Mouse (Mus musculus): ENCODE measurements around the gene Gabrb3. TPM values are rescaled to one million over a fixed set of nuclear protein-coding genes. Genes with fewer than 3 reads are reported as not detected.
"Not testable (repeated sequence)": the region's sequence is repeated elsewhere in the genome, so short reads cannot be mapped to it uniquely, and the experiment has no call there.

The Gabrb3 gene
- polyA plus RNA-seq, 1 experiment, result 0.27 TPM

GRCm38 (mm10) chr7:57701046-57701445 is 281.6 kb downstream of the Gabrb3 start:
- TF ChIP-seq CTCF (IDR thresholded peaks at IDR 0.05; ENCODE audit: control insufficient read depth, insufficient read depth, low read length), result no peak
- TF ChIP-seq POLR2A (IDR thresholded peaks at IDR 0.05; ENCODE audit: borderline replicate concordance, control insufficient read depth, low read depth, low read length), result no peak
- Histone ChIP-seq H3K27ac (ENCODE audit: control insufficient read depth, insufficient read depth, low read depth, low read length, poor library complexity) (no peak overlapping the region), H3K4me1 (ENCODE audit: control insufficient read depth, insufficient read depth, low read length) (no peaks in the 10 kb centered on the region), H3K4me3 (replicated peaks; ENCODE audit: control insufficient read depth, low read depth, low read length) (no peak overlapping the region)

GRCm38 (mm10) chr7:57703580-57703979 is 284.1 kb downstream of the Gabrb3 start:
- WGBS, result 75% methylated on average over 1 of the region's 1 CpGs
- no peak overlapping the region for H3K4me3 ChIP-seq (replicated peaks; ENCODE audit: control insufficient read depth, low read depth, low read length)

GRCm38 (mm10) chr7:57706092-57706491 is 286.6 kb downstream of the Gabrb3 start:
- no peak overlapping the region for H3K4me3 ChIP-seq (replicated peaks; ENCODE audit: control insufficient read depth, low read depth, low read length)
- no peaks in the 10 kb centered on the region for H3K4me1 ChIP-seq (ENCODE audit: control insufficient read depth, insufficient read depth, low read length)
- 94% methylated on average over 6 of the region's 6 CpGs for WGBS
- TF ChIP-seq CTCF (IDR thresholded peaks at IDR 0.05; ENCODE audit: control insufficient read depth, insufficient read depth, low read length) (no peak), POLR2A (IDR thresholded peaks at IDR 0.05; ENCODE audit: borderline replicate concordance, control insufficient read depth, low read depth, low read length) (no peak)
- H3K27ac ChIP-seq (ENCODE audit: control insufficient read depth, insufficient read depth, low read depth, low read length, poor library complexity), result no peak overlapping the region

More at GRCm38 (mm10) chr7:57703580-57703979, 284.1 kb downstream of the Gabrb3 start:
- no peak for TF ChIP-seq POLR2A (IDR thresholded peaks at IDR 0.05; ENCODE audit: borderline replicate concordance, control insufficient read depth, low read depth, low read length)
- no peak for TF ChIP-seq CTCF (IDR thresholded peaks at IDR 0.05; ENCODE audit: control insufficient read depth, insufficient read depth, low read length)
- Histone ChIP-seq H3K4me1 (ENCODE audit: control insufficient read depth, insufficient read depth, low read length) (no peaks in the 10 kb centered on the region), H3K27ac (ENCODE audit: control insufficient read depth, insufficient read depth, low read depth, low read length, poor library complexity) (no peak overlapping the region)

- Histone ChIP-seq H3K4me3 (replicated peaks; ENCODE audit: control insufficient read depth, low read depth, low read length) (no peak overlapping the region), H3K27ac (ENCODE audit: control insufficient read depth, insufficient read depth, low read depth, low read length, poor library complexity) (no peak overlapping the region), H3K4me1 (ENCODE audit: control insufficient read depth, insufficient read depth, low read length) (no peaks in the 10 kb centered on the region)
- WGBS, result 69% methylated on average over 7 of the region's 7 CpGs
- TF ChIP-seq CTCF (IDR thresholded peaks at IDR 0.05; ENCODE audit: control insufficient read depth, insufficient read depth, low read length) (no peak), POLR2A (IDR thresholded peaks at IDR 0.05; ENCODE audit: borderline replicate concordance, control insufficient read depth, low read depth, low read length) (no peak)
Measured at GRCm38 (mm10) chr7:57706976-57707740, 287.7 kb downstream of the Gabrb3 start.

GRCm38 (mm10) chr7:57711709-57712108 is 292.2 kb downstream of the Gabrb3 start:
- no peak for TF ChIP-seq POLR2A (IDR thresholded peaks at IDR 0.05; ENCODE audit: borderline replicate concordance, control insufficient read depth, low read depth, low read length)
- no peak for TF ChIP-seq CTCF (IDR thresholded peaks at IDR 0.05; ENCODE audit: control insufficient read depth, insufficient read depth, low read length)
- no peak overlapping the region for H3K4me3 ChIP-seq (replicated peaks; ENCODE audit: control insufficient read depth, low read depth, low read length)
- no peaks in the 10 kb centered on the region for H3K4me1 ChIP-seq (ENCODE audit: control insufficient read depth, insufficient read depth, low read length)
- no peak overlapping the region for H3K27ac ChIP-seq (ENCODE audit: control insufficient read depth, insufficient read depth, low read depth, low read length, poor library complexity)

- Histone ChIP-seq H3K4me1 (ENCODE audit: control insufficient read depth, insufficient read depth, low read length) (no peaks in the 10 kb centered on the region), H3K4me3 (replicated peaks; ENCODE audit: control insufficient read depth, low read depth, low read length) (no peak overlapping the region), H3K27ac (ENCODE audit: control insufficient read depth, insufficient read depth, low read depth, low read length, poor library complexity) (no peak overlapping the region)
- no peak for TF ChIP-seq POLR2A (IDR thresholded peaks at IDR 0.05; ENCODE audit: borderline replicate concordance, control insufficient read depth, low read depth, low read length)
- TF ChIP-seq CTCF (IDR thresholded peaks at IDR 0.05; ENCODE audit: control insufficient read depth, insufficient read depth, low read length), result no peak
- 57% methylated on average over 2 of the region's 2 CpGs for WGBS
Measured at GRCm38 (mm10) chr7:57746836-57747235, 327.3 kb downstream of the Gabrb3 start.

GRCm38 (mm10) chr7:57760466-57760865 is 341.0 kb downstream of the Gabrb3 start:
- Histone ChIP-seq H3K4me1 (ENCODE audit: control insufficient read depth, insufficient read depth, low read length) (no peaks in the 10 kb centered on the region), H3K27ac (ENCODE audit: control insufficient read depth, insufficient read depth, low read depth, low read length, poor library complexity) (no peak overlapping the region), H3K4me3 (replicated peaks; ENCODE audit: control insufficient read depth, low read depth, low read length) (no peak overlapping the region)
- TF ChIP-seq CTCF (IDR thresholded peaks at IDR 0.05; ENCODE audit: control insufficient read depth, insufficient read depth, low read length), result no peak
- TF ChIP-seq POLR2A (IDR thresholded peaks at IDR 0.05; ENCODE audit: borderline replicate concordance, control insufficient read depth, low read depth, low read length), result no peak
- WGBS, result 87% methylated on average over 5 of the region's 5 CpGs

GRCm38 (mm10) chr7:57778754-57779153 is 359.3 kb downstream of the Gabrb3 start:
- no peak overlapping the region for H3K27ac ChIP-seq (ENCODE audit: control insufficient read depth, insufficient read depth, low read depth, low read length, poor library complexity)
- TF ChIP-seq POLR2A (IDR thresholded peaks at IDR 0.05; ENCODE audit: borderline replicate concordance, control insufficient read depth, low read depth, low read length) (no peak), CTCF (IDR thresholded peaks at IDR 0.05; ENCODE audit: control insufficient read depth, insufficient read depth, low read length) (no peak)
- WGBS, result 68% methylated on average over 5 of the region's 5 CpGs
- H3K4me1 ChIP-seq (ENCODE audit: control insufficient read depth, insufficient read depth, low read length), result no peaks in the 10 kb centered on the region
- H3K4me3 ChIP-seq (replicated peaks; ENCODE audit: control insufficient read depth, low read depth, low read length), result no peak overlapping the region

- H3K4me3 ChIP-seq (replicated peaks; ENCODE audit: control insufficient read depth, low read depth, low read length); H3K27ac ChIP-seq (ENCODE audit: control insufficient read depth, insufficient read depth, low read depth, low read length, poor library complexity); H3K4me1 ChIP-seq (ENCODE audit: control insufficient read depth, insufficient read depth, low read length): not testable (repeated sequence)
- WGBS, result 50% methylated on average over 2 of the region's 2 CpGs
Measured at GRCm38 (mm10) chr7:57786102-57786501, 366.6 kb downstream of the Gabrb3 start.
